Mouse (Mus musculus): ENCODE data around the gene Gpa33. TPM values are rescaled to one million over a fixed set of nuclear protein-coding genes. Genes with fewer than 3 reads are reported as not detected.

The Gpa33 gene
- polyA plus RNA-seq, 1 experiment from 2014 or later, result 0.70 TPM

GRCm38 (mm10) chr1:166169713-166170112 is 39.7 kb downstream of the Gpa33 start:
- no peak for ATAC-seq (replicated peaks; ENCODE audit: low FRiP score)
- WGBS, result 87% methylated on average over 7 of the region's 7 CpGs
- Histone ChIP-seq H3K4me3 (replicated peaks) (no peak overlapping the region), H3K27ac (no peak overlapping the region), H3K36me3 (no peaks in the 10 kb centered on the region), H3K9me3 (replicated peaks) (no peaks in the 10 kb centered on the region), H3K9ac (no peak overlapping the region), H3K27me3 (0 out of 2 replicates have a peak, but pooled peaks cover 1% of the 10 kb centered on the region), H3K4me1 (no peaks in the 10 kb centered on the region), H3K4me2 (no peak overlapping the region)

DNA sequence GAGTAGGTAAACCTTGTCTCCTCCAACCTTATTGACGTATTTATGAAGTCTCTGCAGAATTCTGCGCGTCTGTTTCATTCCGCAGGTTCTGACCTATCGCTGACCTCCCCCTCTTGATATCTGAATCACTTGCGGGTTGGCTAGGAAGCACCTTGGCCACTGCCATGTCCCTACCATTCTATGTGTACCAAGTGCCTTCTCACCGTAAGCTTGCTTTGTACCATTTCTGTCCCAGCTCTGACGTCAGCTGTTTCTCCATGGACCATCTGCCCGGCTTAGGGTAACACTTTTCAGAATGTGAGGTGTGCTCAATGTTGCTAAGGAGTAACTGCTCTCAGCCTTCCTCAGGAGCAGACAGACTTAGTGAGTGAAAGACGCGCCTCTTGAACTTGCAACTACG is 40.8 kb downstream of the Gpa33 start:
- no peak overlapping the region for H3K27ac ChIP-seq
- no peaks in the 10 kb centered on the region for H3K4me1 ChIP-seq
- no peak overlapping the region for H3K9ac ChIP-seq
- H3K9me3 ChIP-seq (replicated peaks), result no peaks in the 10 kb centered on the region
- H3K36me3 ChIP-seq, result no peaks in the 10 kb centered on the region
- 91% methylated on average over 12 of the region's 12 CpGs for WGBS
- H3K4me3 ChIP-seq (replicated peaks), result no peak overlapping the region
- ATAC-seq (replicated peaks; ENCODE audit: low FRiP score), result no peak
- no peaks in the 10 kb centered on the region for H3K27me3 ChIP-seq
- no peak overlapping the region for H3K4me2 ChIP-seq

GRCm38 (mm10) chr1:166172992-166173391 is 43.0 kb downstream of the Gpa33 start:
- H3K36me3 ChIP-seq, result no peaks in the 10 kb centered on the region
- H3K4me2 ChIP-seq, result no peak overlapping the region
- no peak overlapping the region for H3K4me3 ChIP-seq (replicated peaks)
- no peak for ATAC-seq (replicated peaks; ENCODE audit: low FRiP score)
- no peak overlapping the region for H3K27ac ChIP-seq
- no peak overlapping the region for H3K9ac ChIP-seq
- no peaks in the 10 kb centered on the region for H3K4me1 ChIP-seq
- no peaks in the 10 kb centered on the region for H3K9me3 ChIP-seq (replicated peaks)
- no peaks in the 10 kb centered on the region for H3K27me3 ChIP-seq
- WGBS, result 78% methylated on average over 3 of the region's 3 CpGs

DNA sequence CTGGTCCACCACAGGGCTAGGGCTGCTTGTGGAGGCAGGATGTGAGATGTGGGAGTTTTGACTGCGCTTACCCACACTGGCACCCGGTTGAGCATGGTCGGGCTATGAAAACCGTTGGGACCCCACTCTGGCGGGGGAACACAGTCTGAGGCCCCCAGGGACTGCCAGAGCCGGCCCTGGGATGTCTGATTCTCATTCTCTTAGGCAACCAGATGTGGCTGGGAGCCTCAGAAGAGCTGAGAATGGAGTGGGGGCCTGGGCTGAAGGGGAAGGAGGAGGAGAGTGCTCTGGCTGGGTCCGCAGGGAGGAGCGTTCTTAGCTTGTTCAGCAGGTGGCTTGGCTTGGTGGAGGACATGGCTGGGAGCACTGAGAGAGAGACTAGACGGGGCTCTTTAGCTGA is 43.6 kb downstream of the Gpa33 start:
- no peak for ATAC-seq (replicated peaks; ENCODE audit: low FRiP score)
- H3K4me1 ChIP-seq, result no peaks in the 10 kb centered on the region
- no peaks in the 10 kb centered on the region for H3K36me3 ChIP-seq
- no peak overlapping the region for H3K9ac ChIP-seq
- H3K4me3 ChIP-seq (replicated peaks), result no peak overlapping the region
- H3K27me3 ChIP-seq, result no peaks in the 10 kb centered on the region
- WGBS, result 69% methylated on average over 9 of the region's 9 CpGs
- H3K4me2 ChIP-seq, result no peak overlapping the region
- H3K9me3 ChIP-seq (replicated peaks), result no peaks in the 10 kb centered on the region
- H3K27ac ChIP-seq, result no peak overlapping the region

DNA sequence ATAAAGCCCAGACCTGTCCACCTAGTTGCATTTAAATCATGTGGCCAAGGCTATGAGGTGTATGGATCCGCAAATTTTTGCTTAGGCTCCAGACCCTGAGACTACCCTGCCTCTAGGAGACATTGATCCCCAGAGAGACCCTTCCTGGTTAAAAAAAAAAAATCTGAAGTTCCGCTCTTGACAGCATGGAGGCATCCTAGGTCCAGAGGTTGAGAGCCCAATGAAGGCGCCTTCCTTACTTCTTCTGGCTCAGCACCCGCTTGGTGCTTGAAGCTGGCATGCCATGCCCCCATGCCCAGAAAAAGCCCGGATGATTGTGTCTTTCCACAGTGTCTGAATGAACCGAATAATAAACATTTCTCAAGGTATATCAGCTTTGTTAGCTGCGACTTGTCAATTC is 51.5 kb downstream of the Gpa33 start:
- Histone ChIP-seq H3K27me3 (no peaks in the 10 kb centered on the region), H3K9ac (no peak overlapping the region), H3K9me3 (replicated peaks) (no peaks in the 10 kb centered on the region), H3K27ac (no peak overlapping the region), H3K4me1 (no peaks in the 10 kb centered on the region), H3K36me3 (no peaks in the 10 kb centered on the region), H3K4me2 (no peak overlapping the region), H3K4me3 (replicated peaks) (no peak overlapping the region)
- no peak for ATAC-seq (replicated peaks; ENCODE audit: low FRiP score)
- 89% methylated on average over 7 of the region's 7 CpGs for WGBS

- H3K27ac ChIP-seq, result no peak overlapping the region
- H3K9me3 ChIP-seq (replicated peaks), result no peaks in the 10 kb centered on the region
- H3K9ac ChIP-seq, result no peak overlapping the region
- H3K4me1 ChIP-seq, result no peaks in the 10 kb centered on the region
- ATAC-seq (replicated peaks; ENCODE audit: low FRiP score), result no peak
- H3K4me3 ChIP-seq (replicated peaks), result no peak overlapping the region
- H3K4me2 ChIP-seq, result no peak overlapping the region
- WGBS, result 54% methylated on average over 10 of the region's 10 CpGs
- no peaks in the 10 kb centered on the region for H3K27me3 ChIP-seq
- H3K36me3 ChIP-seq, result no peaks in the 10 kb centered on the region
Measured at GRCm38 (mm10) chr1:166182952-166183627, 53.1 kb downstream of the Gpa33 start.

- WGBS, result 73% methylated on average over 22 of the region's 22 CpGs
- Histone ChIP-seq H3K36me3 (no peaks in the 10 kb centered on the region), H3K27me3 (no peaks in the 10 kb centered on the region), H3K9me3 (replicated peaks) (no peaks in the 10 kb centered on the region), H3K4me1 (no peaks in the 10 kb centered on the region), H3K4me3 (replicated peaks) (no peak overlapping the region), H3K27ac (no peak overlapping the region), H3K4me2 (no peak overlapping the region), H3K9ac (no peak overlapping the region)
- no peak for ATAC-seq (replicated peaks; ENCODE audit: low FRiP score)
Measured at GRCm38 (mm10) chr1:166184391-166185229, 54.6 kb downstream of the Gpa33 start.

DNA sequence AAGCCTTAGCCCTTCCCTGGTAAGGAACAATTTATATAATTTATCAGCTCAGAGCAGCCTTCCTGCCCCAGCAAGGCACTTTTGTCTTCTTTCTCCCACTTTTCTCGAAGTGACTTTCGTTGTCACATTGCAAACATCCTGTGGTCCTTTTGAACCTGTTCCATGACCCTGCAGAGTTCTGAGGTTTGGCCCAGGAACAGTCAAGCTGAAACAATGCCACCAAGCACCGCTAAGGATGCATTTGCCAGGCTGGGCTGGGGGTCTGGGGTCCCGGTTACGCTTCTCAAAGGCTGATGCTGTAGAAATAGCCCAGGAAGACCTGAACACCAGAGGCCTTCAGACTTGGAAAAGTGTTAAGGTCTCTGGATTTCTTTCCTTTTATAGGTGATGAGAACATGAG is 55.3 kb downstream of the Gpa33 start:
- no peak overlapping the region for H3K27ac ChIP-seq
- no peak for ATAC-seq (replicated peaks; ENCODE audit: low FRiP score)
- no peak overlapping the region for H3K4me3 ChIP-seq (replicated peaks)
- H3K9me3 ChIP-seq (replicated peaks), result no peaks in the 10 kb centered on the region
- H3K9ac ChIP-seq, result no peak overlapping the region
- H3K4me2 ChIP-seq, result no peak overlapping the region
- WGBS, result 70% methylated on average over 5 of the region's 5 CpGs
- no peaks in the 10 kb centered on the region for H3K27me3 ChIP-seq
- no peaks in the 10 kb centered on the region for H3K4me1 ChIP-seq
- no peaks in the 10 kb centered on the region for H3K36me3 ChIP-seq

- Histone ChIP-seq H3K4me1 (peaks cover 4% of the 10 kb centered on the region; the same call in 1 of the 2 replicates), H3K9me3 (replicated peaks) (no peaks in the 10 kb centered on the region), H3K9ac (no peak overlapping the region), H3K4me2 (no peak overlapping the region), H3K4me3 (replicated peaks) (no peak overlapping the region), H3K27me3 (no peaks in the 10 kb centered on the region), H3K36me3 (no peaks in the 10 kb centered on the region), H3K27ac (no peak overlapping the region)
- WGBS, result 83% methylated on average over 4 of the region's 4 CpGs
- no peak for ATAC-seq (replicated peaks; ENCODE audit: low FRiP score)
Measured at GRCm38 (mm10) chr1:166189821-166190220, 59.8 kb downstream of the Gpa33 start.

- Histone ChIP-seq H3K4me1 (no peaks in the 10 kb centered on the region), H3K27ac (no peak overlapping the region), H3K4me3 (replicated peaks) (no peak overlapping the region), H3K36me3 (no peaks in the 10 kb centered on the region), H3K9ac (no peak overlapping the region), H3K4me2 (no peak overlapping the region), H3K27me3 (no peaks in the 10 kb centered on the region), H3K9me3 (replicated peaks) (no peaks in the 10 kb centered on the region)
- ATAC-seq (replicated peaks; ENCODE audit: low FRiP score), result no peak
- 33% methylated on average over 5 of the region's 5 CpGs for WGBS
Measured at GRCm38 (mm10) chr1:166204171-166204570, 74.1 kb downstream of the Gpa33 start.

GRCm38 (mm10) chr1:166205159-166205558 is 75.1 kb downstream of the Gpa33 start:
- no peak overlapping the region for H3K4me2 ChIP-seq
- no peaks in the 10 kb centered on the region for H3K36me3 ChIP-seq
- 44% methylated on average over 3 of the region's 3 CpGs for WGBS
- H3K27ac ChIP-seq, result no peak overlapping the region
- ATAC-seq (replicated peaks; ENCODE audit: low FRiP score), result 0 out of 2 replicates have a peak, but pooled peaks have one; percentile 49
- H3K4me3 ChIP-seq (replicated peaks), result no peak overlapping the region
- H3K27me3 ChIP-seq, result no peaks in the 10 kb centered on the region
- no peak overlapping the region for H3K9ac ChIP-seq
- no peaks in the 10 kb centered on the region for H3K4me1 ChIP-seq
- no peaks in the 10 kb centered on the region for H3K9me3 ChIP-seq (replicated peaks)

DNA sequence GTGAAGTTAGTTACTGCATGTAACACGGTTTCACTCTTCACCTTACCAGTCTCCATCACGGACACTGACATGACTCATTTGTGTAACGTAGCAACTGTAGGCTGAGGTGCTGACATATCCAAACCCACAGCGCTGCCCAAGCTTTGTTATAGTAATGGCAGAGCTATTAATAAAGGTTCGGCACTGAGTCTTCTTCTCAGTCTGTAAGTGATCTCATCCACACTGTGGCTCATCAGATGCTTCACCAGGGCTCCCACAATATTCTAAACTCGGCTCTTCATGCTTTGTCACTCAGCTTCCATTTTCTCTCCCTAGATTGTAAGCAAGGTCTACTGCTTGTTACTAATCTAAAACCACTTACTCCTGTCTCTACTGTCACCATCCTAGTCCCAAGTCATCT is 79.3 kb downstream of the Gpa33 start:
- no peak overlapping the region for H3K27ac ChIP-seq
- 84% methylated on average over 6 of the region's 6 CpGs for WGBS
- no peak overlapping the region for H3K9ac ChIP-seq
- H3K27me3 ChIP-seq, result no peaks in the 10 kb centered on the region
- no peaks in the 10 kb centered on the region for H3K9me3 ChIP-seq (replicated peaks)
- no peak for ATAC-seq (replicated peaks; ENCODE audit: low FRiP score)
- H3K4me1 ChIP-seq, result no peaks in the 10 kb centered on the region
- no peaks in the 10 kb centered on the region for H3K36me3 ChIP-seq
- no peak overlapping the region for H3K4me2 ChIP-seq
- H3K4me3 ChIP-seq (replicated peaks), result no peak overlapping the region

Data from kidney, embryonic 15.5 days (tissue).